Mouse (Mus musculus) cerebellum, adult 2 months (tissue): Measurements from ENCODE around the gene Ccn6.

Experiments
- CTCF ChIP-seq: fragments of 200-500 bp; IDR thresholded peaks from 2 replicates; pipeline ENCODE4 v1.5.1; 2011; ENCODE audit warnings: low read depth, mild to moderate bottlenecking, control low read depth, low read length, moderate library complexity, borderline replicate concordance; ENCODE audit not compliant: insufficient read depth
- POLR2A ChIP-seq: fragments of 200-500 bp; IDR thresholded peaks from 2 replicates; pipeline ENCODE4 v1.6.1; 2011; ENCODE audit warnings: low read length, control low read depth, borderline replicate concordance; ENCODE audit not compliant: insufficient read depth

DNA sequence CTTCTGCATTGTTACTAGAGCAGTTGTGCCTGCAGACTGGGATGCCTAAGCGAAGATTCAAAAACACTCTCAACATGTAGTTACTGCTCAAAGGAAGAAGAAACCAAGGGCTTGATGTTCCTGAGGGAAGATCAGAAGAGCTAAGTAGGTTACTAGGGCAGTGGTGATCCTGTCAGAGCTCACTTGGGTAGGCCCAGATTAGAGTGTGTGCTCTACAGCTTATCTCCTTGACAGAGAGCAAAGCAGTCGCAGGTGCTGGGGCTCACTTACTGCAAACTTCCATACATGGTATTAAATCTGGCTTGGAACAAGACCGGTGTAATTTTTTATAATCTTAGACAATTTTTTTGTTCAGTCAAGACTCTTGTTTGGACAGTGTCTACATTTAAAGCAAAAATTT, 25.8 kb downstream of the Ccn6 start:
- TF ChIP-seq CTCF (no peak), POLR2A (no peak)
